Mouse (Mus musculus): Measurements from ENCODE around the gene Nup155.
A peak's percentile ranks its signal among the peaks of the same experiment; 100 is the strongest.

Nup155 gene

DNA sequence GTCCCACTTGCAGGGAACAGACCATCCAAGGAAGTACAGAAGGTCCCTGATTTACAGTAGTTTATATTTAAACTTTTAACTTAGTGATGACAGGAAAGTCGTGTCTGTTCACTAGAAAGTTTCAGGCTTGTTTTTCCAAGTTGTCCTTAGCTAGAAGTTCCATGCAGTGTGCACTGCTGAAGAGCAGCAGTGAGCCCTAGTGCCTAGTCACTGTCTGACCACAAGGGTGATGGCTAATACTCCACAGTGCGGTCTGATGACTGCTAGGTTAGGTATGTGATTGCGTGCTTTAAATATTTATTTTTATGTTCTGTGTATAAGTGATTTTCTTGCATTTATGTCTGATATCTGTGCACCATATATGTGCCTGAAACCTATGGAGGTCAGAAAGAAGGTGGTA is 81.4 kb downstream of the Nup155 start:
- DNase-seq (ENCODE audit: low read depth) = no peak

DNA sequence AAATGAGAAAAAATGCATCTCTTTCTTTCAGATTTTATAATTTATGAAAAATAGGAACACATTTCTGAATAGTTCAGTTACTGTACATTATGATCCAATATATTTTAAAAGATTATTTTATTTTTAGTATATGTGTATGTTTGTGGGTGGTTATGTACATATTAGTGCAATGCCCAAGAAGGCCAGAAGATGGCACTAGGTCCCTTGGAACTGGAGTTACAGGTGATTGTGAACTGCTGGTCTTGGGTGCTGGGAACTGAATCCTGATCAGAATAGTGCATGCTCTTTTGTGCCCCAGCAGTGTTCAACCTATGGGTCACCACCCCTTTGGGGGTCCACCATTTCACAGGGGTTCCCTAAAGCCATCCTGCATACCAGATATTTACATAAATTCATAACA is 91.2 kb downstream of the Nup155 start:
- peak; percentile 46 for DNase-seq (ENCODE audit: low read depth)

GRCm38 (mm10) chr15:8208362-8208761 is 99.3 kb downstream of the Nup155 start:
- DNase-seq (ENCODE audit: low read depth) = peak; percentile 15

Data from 416B (cell line).